Mouse (Mus musculus): Measurements from ENCODE around the gene Aacs.

- TF ChIP-seq CTCF (IDR thresholded peaks at IDR 0.05; ENCODE audit: control insufficient read depth, insufficient read depth, insufficient read length), result no peak
- no peak for TF ChIP-seq MAX (IDR thresholded peaks at IDR 0.05)
- no peak for TF ChIP-seq MYOD1 (IDR thresholded peaks at IDR 0.05; ENCODE audit: control insufficient read depth, insufficient read length, low read depth)
- TF ChIP-seq MYOG (IDR thresholded peaks at IDR 0.05; ENCODE audit: control insufficient read depth, extremely low read depth, insufficient read length), result no peak
- TF ChIP-seq CEBPB (IDR thresholded peaks at IDR 0.05; ENCODE audit: low read depth), result no peak
- TF ChIP-seq USF1 (IDR thresholded peaks at IDR 0.05; ENCODE audit: low read depth), result no peak
- no peak for TF ChIP-seq FOSL1 (IDR thresholded peaks at IDR 0.05; ENCODE audit: insufficient read depth, low read length, poor library complexity, severe bottlenecking)
Measured at GRCm38 (mm10) chr5:125565725-125566124, 90.1 kb downstream of the Aacs start.
